Mouse (Mus musculus) pancreas, adult 10 weeks (tissue): Measurements from ENCODE around the gene Fkbp2. TPM values are rescaled to one million over a fixed set of nuclear protein-coding genes. Genes with fewer than 3 reads are reported as not detected.

ENCODE experiments used
- polyA plus RNA-seq: library from polyadenylated mRNA; stranded (reverse); fragments of 350-450 nt; fragmentation: Illumina TruSeq; extraction: RNeasy Lipid Tissue Mini Kit (QIAGEN cat#74804); gene quantifications from one replicate; pipeline ENCODE4 v1.2.3, GENCODE M21; 2015; ENCODE audit warnings: low read depth, low replicate concordance; ENCODE audit not compliant: insufficient read depth

The Fkbp2 gene
- polyA plus RNA-seq, result 89.4 TPM

DNA sequence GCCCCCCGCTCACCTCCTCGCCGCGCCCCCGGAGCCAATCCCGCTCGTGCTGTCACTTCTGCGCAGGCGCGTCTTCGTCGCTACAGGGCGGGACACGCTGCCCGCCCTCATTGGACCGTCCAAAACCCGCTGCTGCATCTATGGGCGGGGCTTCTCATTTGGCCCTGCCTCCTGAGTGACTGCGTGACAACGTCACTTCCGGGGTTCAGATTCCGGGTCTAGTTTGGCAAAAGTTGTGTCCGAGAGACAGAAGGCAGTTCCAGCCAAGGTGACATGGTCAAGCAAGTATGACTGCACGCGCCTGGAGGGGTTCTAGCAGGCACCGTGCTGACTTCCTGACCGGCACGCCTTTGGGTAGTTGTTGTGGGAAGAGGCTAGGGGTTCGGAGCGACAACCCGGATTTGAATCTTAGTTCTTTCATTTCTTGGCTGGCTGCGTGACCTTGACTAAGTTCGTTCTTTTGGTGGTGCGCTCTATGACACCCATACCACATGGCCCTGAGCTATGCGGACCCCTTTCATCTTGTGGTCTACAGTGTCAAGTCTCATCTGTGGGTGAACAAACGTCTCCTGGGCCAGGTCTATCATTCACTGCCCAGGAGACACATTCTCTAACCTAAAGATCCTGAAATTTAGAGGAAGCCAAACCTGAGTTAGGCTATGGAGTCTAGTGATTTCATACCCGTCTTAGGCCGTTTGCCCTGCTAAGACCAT, at the start of gene Fkbp2:
Gene Fkbp2 (minus strand): TSS at position 121 of the 713 bp plus-strand sequence.

DNA sequence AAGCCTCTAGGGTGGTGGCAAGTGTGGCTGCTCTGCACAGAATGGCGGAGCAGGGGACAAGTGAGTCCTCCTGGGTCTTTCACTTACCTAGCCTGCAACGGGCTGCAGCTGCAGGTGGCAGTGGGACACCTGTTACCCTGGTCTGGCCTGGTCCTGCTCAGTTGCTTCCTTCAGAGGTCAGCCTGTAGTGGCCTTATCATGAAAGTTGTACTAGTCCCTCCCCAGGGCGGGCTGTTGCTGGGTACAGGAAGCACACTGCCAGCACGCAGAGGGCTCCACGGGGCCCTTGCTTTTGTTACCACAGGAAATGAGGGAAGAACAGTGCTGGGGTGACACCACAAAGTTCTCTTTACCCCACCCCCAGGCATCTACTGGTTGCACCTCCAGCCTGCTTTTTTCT, 38.9 kb upstream of the Fkbp2 start, which contains the start of gene Fermt3:
Gene Fermt3 (minus strand): TSS at position 279 of the 400 bp plus-strand sequence.

DNA sequence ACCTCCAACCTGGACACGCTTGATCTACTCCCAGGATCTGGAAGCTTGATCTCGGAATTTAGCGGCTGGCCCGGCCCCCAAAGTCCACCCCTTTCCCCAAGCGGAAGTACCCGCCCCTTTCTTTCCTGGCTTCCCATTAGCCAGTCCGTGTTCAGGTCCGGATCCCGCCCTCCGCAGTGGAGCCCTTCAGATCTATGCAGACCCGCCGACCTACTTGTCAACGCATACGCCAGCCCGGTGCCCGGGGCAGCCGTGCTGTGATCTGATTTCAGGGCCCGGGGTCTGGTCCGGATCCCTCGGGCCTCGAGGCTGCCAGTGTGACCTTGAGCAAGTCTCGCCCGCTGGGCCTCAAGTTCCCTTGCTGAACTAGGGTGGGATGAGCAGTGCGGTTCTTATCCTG, 15.7 kb upstream of the Fkbp2 start, which contains the start of the genes Nudt22 and Trpt1:
Gene Nudt22 (minus strand): TSS at position 112 of the 400 bp plus-strand sequence.
Gene Trpt1 (plus strand): TSS at position 126 of the 400 bp plus-strand sequence.

DNA sequence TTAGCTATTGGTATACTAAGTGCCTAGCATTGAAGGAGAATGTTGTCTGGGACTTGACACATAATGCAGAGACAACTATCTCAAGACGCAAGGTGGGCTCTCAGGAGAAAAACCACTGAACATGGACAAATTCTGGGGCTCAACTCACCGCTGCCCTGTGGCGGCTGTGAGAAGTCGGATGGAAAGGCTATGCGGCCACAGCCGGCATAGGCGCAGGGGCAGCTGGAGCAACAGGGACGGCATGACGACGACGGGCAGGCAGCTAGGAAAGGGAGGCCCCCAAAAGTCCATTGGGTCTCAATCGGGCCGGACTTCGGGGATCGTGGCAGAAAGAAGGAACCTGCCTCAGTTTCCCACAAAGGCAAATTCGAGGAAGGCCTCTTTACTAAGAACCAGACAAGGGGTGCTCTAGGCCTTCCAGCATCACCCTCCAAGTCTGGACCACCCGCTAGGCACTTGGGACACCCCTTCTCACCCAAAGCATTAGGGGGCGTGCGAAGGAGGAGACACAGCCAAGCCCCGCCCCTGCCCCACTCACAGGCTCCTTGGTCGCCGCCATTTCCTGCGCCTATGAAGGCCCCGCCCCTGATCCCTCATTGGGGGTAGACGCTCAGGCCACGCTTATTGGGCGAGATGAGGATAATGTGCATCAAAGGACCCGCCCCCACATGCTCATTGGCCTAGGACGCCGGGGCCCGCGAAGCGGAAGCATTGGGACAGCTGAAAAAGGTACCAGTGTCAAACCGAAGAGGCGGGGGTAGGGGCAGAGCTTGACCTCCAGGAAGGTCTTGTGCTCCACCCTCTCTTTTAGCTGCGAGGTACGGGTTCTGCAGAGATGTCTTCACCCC, 11.9 kb upstream of the Fkbp2 start, which contains the start of gene Dnajc4:
Gene Dnajc4 (minus strand): TSS at position 562 of the 848 bp plus-strand sequence.

DNA sequence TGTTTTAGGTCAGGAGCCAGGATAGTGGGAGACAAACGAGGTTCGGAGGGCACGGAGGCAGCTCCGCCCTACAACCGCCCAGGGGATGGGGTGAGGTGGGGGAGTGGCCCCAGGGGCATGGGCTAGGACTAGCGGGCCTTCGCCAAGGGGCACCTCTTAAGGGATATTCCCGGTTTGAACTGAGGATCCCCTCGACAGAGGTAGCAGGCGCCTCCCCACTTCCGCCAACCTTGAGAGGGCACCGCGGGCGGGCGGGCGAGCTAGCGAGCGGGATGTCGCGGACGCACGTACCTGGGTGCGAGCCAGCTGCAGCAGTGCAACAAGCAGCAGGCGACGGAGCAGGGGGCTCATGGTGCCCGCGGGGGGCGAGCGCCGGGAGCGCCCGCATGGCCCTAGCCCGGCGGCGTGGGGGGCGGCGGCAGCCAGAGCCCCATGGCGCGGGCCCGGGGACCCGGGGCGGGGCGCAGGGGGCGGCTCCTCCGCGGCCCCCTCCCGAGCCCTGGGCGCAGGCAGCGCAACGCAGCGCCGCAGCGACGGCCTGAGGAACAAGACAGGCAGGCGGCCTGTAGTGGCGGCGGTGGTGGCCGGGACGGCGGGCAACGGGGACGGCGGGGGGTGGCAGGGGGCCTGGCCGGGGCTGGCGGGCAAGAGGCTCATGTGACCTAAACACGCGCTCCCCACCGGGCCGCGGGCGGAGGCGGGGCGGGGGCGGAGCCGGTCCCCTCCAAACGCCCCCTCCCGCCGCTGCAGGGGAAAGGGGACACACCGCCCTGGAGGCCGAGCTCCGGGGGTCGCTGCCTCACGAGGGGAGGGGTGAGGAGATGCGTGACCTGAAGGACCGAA, 7.0 kb upstream of the Fkbp2 start, which contains the start of gene Vegfb:
Gene Vegfb (minus strand): TSS at position 591 of the 843 bp plus-strand sequence.

DNA sequence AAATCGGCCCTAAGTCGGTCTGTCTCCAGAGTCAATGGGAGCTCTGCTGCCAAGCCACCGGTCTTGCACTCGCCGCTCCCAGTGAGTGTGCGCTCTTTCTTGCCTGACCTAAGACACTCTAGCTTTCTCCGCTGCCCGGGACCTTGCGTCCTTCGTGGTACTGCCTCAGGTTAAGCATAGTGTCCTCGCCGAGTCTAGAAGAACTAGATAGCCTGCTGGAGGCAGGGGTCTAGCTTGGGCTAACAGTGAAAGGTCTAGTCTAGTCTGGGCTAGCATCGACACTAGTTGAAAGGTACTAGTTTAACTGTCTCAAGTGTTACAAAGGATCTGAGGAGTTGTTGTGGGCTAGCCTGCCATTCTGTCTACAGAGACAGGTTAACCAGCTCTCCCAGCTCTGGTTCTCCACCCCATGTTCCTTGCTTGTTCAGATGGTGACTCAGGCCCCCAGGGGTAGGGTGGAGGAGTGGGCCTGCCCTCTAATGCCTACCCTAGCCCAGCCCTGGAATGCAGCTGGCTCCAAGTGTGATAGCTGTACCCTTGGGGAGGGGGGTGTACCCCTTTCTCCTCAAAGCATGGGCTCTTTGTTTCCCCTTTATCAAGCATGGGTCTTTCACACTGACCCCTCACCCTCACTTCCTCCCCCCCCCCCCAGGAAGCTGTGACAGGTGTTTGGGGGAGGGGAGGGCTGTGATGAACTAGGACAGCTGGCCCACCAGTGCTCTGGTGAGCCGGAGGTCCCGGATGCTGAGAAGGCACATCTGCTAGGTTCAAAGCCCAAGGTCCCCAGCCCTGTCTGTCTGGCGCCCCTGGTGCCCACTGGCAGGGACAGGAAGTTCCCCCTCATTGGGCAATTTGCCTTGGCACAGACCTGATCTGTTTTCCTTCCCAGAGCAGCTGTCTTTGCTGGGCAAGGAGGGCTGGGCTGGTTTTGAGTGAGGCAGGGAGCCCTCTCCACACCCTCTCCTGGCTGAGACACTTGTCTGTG, 4.5 kb downstream of the Fkbp2 start, which contains the start of gene Plcb3:
Gene Plcb3 (minus strand): TSS at position 934 of the 985 bp plus-strand sequence.

DNA sequence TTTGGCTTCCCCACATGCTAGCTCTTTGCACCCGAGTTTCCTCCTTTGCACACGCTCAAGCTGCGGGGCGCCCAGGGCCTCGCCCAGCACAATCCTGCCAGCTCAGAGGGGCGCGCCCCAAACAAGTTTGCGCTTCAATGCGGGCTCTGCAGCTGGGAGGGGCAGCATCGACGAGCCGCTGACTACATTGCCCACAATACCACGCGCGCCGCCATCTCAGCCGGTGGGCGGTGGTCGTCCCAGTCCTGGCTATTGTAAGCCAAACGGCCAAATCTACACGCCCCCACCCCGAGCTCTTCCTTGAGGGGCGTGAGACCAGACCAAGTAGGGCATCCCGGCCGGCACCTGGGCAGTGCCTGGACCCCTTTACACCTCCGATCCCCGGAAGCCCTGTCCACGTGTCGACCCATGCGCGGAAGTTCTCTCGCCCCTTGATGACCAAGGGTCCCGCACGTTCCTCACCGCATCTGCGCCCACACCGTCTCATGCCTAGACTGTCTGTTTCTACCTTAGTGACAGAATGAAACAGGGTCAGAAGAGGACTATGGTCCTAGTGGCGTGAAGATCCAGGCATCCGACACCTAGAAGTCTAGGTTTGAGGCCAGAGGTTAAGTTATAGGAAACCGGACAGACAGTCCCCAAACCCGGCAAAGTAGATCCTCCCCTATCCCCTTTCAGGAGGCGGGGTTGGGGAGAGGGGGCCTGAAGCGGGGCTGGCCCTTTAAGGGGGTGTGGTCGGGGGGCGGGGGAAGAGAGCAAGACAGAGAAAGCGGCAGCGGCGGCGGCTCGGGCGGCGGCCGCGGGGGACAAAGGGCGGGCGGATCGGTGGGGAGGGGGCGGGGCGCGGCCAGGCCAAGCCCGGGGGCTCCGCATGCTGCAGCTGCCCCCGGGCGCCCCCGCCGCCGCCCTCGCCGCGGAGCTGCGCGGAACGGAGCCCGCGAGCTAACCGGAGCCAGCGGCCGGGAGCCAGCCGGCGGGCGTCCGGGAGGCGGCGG, 5.8 kb downstream of the Fkbp2 start, which contains the start of gene Ppp1r14b:
Gene Ppp1r14b (plus strand): TSS at position 758 of the 995 bp plus-strand sequence.

DNA sequence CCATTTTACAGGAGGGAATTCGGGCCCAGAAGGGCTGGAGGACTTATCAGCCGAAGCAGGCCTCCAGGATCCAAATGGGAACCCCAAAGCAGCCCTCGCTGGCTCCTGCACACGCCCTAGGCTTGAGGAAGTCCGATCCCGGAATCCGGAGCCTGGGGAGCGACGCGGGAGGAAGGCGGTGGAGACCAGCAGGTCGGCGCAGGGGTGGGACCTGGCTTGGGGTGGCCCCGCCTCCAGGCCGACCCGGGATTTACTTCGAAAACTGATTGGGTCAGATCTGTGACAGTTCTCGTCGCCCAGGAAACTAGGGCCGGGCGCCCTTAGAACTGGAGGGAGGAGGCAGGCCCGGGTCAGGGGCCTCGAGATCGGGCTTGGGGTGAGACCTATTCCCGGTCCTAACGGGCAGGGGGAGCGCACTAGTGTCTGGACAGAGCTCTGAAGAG, 38.0 kb downstream of the Fkbp2 start, which contains the start of gene Gpr137:
Gene Gpr137 (minus strand): TSS at position 232 of the 443 bp plus-strand sequence.

DNA sequence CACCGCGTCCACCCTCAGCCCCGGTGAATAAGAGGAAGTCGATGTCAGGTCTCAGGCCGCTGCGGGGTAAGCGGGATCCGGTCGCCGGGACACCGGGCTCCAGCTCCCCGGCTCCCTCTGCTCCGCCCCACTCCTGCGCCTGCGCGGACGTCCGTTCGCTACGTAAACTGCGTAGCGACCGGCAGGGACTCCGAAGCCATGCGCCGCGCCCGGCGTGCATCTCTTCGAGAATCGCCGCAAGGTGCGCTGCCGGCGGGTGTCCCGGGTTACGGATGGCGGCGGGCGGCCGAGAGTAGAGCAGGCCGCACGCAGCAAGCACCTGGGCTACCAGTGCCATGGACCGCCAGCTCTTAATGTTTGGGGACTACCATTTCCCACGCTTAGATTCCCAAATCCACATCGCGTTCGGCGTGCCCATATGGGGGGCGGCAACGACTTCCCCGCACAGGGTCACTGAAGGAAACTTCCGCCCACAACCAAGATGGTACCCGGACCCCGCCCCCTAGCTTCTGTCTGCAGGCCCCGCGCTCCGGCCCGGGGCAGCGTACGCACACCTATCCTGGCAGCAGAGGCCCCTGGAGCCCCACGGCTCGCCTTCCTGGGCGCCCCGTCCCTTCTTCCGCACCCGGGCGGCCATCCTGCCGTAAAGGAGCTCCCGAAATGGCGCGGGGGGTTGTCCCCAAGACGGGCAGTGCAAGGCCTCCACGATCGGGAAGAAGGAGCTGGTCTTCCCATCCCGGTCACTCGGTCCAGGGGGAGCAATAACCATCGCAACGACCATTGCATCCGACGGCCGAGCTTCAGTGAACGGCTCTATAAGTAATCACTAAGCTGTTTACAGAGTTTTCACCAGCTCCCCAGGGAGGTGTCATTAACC, 38.7 kb downstream of the Fkbp2 start, which contains the start of gene Bad:
Gene Bad (plus strand): TSS at position 490 of the 877 bp plus-strand sequence.

DNA sequence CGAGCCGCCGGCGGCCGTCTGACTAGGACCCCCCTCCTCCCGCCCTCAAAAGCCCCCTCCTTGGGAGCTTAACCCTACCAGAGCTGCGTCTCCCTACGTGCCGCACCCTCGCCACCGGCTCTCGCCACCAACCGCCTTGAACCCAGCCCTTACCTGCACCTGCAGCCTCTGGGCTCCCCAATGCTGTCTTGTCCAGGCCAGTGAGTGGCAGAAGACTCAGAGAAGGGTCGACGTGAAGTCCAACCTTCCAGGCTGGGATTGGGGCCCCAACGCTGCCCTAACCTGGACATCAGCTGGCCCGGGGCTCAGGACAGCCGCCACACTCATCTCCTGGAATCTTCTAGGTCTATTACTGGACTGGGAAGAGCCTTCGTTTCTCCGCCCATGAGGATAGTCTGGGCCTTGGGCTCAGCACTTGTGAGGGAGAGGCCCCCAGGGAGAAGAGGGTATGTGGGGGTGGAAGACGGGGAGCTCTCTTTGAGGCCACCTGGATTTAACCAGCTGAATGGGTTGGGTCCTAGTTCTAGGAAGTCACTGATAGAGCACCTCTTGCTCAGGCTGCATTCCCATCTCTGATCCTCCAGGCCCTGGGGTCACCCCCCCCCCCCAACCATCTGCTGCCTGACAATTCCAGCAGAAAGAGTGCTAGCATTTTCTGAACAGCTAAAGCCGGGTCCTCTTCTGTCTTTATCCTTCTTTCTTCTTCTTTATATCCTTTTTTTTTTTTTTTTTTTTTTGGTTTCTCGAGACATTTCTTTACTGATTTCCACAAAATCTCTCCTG, 45.9 kb downstream of the Fkbp2 start, which contains the start of gene Kcnk4:
Gene Kcnk4 (minus strand): TSS at position 321 of the 783 bp plus-strand sequence.

Other genes starting within 250 kb of the Fkbp2 start
- 5.0 TPM for gene Rps6ka4, start 139.9 kb downstream of the Fkbp2 start, polyA plus RNA-seq
- 1.2 TPM for gene Ccdc88b, start 122.3 kb downstream of the Fkbp2 start, polyA plus RNA-seq
- gene Trmt112, start 70.8 kb downstream of the Fkbp2 start, polyA plus RNA-seq, result 23.1 TPM
- 34.0 TPM for gene Prdx5, start 70.4 kb downstream of the Fkbp2 start, polyA plus RNA-seq
- gene Esrra, start 58.7 kb downstream of the Fkbp2 start, polyA plus RNA-seq, result 7.1 TPM
- not detected for gene Catsperz, start 55.1 kb downstream of the Fkbp2 start, polyA plus RNA-seq
- not detected for gene Kcnk4, start 46.0 kb downstream of the Fkbp2 start, polyA plus RNA-seq
- gene Bad, start 38.6 kb downstream of the Fkbp2 start, polyA plus RNA-seq, result 7.5 TPM
- 29.3 TPM for gene Gpr137, start 38.0 kb downstream of the Fkbp2 start, polyA plus RNA-seq
- gene Ppp1r14b, start 5.5 kb downstream of the Fkbp2 start, polyA plus RNA-seq, result 50.5 TPM
- gene Plcb3, start 4.0 kb downstream of the Fkbp2 start, polyA plus RNA-seq, result 13.1 TPM
- 14.7 TPM for gene Vegfb, start 7.2 kb upstream of the Fkbp2 start, polyA plus RNA-seq
- gene Dnajc4, start 12.1 kb upstream of the Fkbp2 start, polyA plus RNA-seq, result 15.7 TPM
- gene Nudt22, start 15.6 kb upstream of the Fkbp2 start, polyA plus RNA-seq, result 47.9 TPM
- gene Trpt1, start 15.6 kb upstream of the Fkbp2 start, polyA plus RNA-seq, result 6.4 TPM
- 2.3 TPM for gene Fermt3, start 39.0 kb upstream of the Fkbp2 start, polyA plus RNA-seq
- 15.0 TPM for gene Stip1, start 59.5 kb upstream of the Fkbp2 start, polyA plus RNA-seq
- 9.8 TPM for gene Macrod1, start 76.3 kb upstream of the Fkbp2 start, polyA plus RNA-seq
- gene Flrt1, start 125.2 kb upstream of the Fkbp2 start, polyA plus RNA-seq, result 0.54 TPM
- 15.2 TPM for gene Otub1, start 225.8 kb upstream of the Fkbp2 start, polyA plus RNA-seq
- gene Cox8a, start 237.1 kb upstream of the Fkbp2 start, polyA plus RNA-seq, result 113 TPM